Mouse (Mus musculus) right cerebral cortex, postnatal 36 days (tissue): ENCODE results near the gene Mark3.

Experiments used
- DNase-seq, 2 experiments: peaks; one replicate each; pipeline ENCODE4 v3.0.0; 2022; ENCODE audit warnings: low spot score in 2 of 2, mixed read lengths in 1 of 2

Gene Mark3

DNA sequence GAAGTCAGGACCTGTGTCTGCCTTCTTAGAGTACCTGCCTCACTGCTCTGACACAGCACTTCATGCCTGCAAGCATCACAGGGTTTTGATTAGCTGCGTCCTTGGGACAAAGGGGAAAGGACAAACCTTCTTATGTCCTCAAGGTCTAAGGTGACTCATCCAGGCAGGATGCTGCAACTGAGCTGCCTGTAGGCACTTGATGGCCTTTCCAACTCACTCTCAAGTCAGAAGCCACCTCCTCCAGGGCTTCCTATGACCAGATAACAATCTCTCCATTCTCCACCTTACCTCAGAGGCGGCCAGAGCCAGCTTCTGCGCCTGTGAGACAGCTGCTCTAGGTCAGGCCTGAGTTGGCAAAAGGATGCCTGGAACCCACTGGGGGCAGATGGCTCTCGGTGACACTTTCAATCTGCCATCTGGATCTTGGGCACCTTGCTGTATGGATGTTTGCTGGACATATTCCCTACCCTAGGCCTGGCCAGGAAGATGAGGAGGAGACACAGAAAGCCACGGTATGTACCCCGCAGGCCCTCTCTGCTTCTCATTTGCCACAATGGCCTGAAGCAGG is 124.1 kb downstream of the Mark3 start:
- DNase-seq: no peak

DNA sequence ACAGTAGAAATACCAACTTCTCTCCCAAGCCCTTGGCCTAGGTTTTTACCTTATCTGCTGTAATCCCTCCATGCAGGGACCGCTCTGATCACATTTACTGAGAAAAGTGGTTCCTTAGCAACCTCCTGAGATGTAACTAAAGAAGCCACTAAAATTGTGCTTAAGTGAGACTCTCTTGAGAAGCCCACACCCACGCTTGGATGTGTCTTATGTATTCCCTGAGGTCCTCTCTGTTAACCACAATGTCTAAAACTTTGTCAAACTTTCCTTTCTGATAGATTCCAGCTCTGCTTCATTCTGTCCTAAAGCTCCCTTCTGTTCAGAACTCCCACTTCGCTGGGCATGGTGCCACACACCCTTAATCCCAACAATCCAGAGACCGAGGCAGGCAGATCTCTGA is 125.2 kb downstream of the Mark3 start:
- peak in 1 of 2 experiments; percentile 75 for DNase-seq

DNA sequence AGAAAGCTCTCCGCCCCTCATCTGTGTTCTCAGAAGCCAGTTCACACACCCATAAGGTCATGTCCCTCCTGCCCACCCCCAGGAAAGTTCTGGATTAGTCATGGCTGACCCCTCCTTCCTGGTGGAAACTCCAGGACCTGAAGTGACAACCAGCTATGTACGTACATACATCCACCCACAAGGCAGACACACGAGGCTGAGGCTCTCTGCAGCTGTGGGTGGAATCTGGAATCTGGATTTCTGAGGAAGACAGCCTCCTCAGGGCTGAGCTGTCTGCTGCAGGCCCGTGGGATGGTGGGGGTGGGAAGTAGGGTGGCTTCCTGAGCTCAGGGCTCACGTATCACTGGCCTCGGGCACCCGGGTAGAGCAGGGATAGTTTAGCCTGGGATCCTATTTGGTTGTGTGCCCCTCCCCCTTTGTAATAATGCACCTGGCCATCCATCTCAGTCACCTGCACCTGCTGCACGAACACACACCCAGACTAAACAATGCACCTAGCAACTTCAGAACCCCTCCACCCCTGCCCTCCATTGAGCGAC is 126.7 kb downstream of the Mark3 start:
- peak in 1 of 2 experiments; percentile 78 for DNase-seq

DNA sequence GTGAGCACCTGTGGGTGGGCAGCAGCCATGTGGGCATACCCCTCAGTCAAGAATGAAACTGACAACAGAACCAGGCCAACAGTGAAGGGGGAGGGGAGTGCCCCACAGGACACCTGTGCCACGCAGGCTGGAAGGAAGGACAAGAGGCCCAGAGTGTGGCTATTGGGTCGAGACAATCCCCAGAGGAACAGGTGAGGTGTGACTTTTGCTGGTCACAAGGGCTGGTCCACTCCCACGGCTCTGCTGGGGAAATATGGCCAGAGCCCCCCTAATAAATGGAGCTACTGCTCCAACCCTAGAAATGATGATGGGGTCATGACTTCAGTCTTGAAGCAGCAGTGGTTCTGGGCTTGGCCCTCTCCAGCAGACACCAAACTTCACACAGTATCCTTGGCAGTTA is 129.0 kb downstream of the Mark3 start:
- DNase-seq: no peak

DNA sequence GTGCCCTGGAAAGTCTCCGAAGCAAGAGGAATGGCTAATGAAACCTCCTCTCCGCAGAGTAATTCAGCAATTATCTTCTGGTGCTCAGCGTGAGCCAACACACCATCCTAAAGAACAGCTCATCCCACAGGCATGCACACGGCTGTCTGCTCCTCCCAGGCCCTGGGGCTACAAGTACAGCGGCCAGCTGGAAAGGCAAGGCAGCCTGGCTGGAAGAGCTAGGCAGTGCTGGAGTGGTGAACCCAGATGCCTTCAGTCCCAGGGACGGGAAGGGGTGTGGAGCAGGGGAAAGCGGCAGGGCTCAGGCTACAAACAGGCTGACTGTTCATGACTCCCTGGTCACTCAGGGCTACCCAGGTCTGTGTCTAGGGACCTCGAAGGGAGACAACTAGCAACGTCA is 130.3 kb downstream of the Mark3 start:
- no peak for DNase-seq

DNA sequence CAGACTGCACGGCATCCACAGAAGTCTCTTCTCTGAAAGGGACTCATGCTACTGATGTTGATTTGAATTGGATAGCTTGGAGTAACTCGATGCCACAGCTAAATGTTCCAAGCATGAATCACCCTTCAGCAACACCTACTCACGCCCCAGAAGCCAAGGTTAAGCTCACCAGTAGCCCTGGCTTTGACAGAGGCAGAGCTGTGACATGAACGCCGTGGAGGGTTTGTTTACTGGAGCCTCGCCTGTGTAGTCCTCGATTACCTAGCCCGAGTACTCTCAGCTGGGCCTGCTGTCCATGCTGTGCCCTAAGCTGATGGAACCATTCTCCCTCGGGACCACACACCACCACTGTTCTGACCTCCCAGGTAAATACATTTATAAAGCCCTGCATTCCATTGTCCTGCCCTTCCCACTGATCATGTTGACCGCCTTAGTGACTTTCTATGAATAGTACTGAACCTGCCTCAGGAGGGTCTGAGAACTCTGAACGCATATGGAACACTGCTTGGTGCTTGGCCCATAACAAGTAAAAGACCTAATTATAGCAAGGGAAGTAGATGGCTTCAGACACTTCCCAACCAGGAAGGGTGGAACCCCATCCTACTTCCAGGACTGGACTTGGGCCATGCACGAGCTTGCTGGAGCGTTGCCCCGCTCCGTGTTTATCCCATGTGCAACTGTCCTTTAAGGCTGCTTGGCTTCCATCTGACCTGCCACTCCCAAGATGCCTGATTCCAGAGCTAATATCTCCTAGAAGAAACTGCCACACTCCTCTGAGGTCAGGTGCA is 131.1 kb downstream of the Mark3 start:
- DNase-seq: no peak
